Mouse (Mus musculus): Measurements from ENCODE around the gene Pars2.

The Pars2 gene

DNA sequence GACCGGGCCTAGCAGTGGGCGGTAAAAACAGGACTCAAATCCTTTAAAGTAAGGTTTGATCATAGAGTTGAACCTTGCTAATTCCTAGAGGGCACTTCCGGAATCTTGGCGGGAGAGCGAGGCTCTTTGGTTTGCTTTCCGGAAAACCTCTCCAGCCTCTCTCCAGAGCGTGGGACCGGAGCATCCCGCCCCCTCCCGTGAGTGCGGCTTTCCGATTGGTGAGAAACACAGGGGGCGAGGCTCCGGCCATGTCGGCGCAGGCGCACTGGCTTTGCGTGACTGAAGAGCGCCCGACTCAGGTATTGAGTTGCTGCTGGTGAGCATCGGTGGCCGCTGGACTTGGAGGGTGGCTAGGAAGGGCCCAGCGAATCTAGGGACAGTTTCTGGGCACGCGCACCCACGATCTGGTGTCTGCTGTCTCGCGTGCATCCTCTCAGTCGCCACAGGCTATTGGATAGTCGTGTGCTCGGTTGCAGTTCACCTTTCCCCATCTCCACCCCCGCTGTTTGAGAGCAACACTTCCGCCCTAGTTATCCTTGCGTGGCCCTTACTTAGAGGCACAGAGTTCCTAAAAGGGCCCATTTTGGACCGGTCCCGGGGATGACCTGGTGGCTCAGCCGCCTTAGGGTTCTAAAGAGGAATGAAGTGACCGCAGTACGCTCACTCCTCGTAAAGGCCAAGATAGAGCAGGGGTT lies at the start of gene Pars2:
Gene Pars2 (plus strand): TSS at position 237 of the 695 bp plus-strand sequence.
- peak; percentile 97 for DNase-seq (ENCODE audit: low spot score)

DNA sequence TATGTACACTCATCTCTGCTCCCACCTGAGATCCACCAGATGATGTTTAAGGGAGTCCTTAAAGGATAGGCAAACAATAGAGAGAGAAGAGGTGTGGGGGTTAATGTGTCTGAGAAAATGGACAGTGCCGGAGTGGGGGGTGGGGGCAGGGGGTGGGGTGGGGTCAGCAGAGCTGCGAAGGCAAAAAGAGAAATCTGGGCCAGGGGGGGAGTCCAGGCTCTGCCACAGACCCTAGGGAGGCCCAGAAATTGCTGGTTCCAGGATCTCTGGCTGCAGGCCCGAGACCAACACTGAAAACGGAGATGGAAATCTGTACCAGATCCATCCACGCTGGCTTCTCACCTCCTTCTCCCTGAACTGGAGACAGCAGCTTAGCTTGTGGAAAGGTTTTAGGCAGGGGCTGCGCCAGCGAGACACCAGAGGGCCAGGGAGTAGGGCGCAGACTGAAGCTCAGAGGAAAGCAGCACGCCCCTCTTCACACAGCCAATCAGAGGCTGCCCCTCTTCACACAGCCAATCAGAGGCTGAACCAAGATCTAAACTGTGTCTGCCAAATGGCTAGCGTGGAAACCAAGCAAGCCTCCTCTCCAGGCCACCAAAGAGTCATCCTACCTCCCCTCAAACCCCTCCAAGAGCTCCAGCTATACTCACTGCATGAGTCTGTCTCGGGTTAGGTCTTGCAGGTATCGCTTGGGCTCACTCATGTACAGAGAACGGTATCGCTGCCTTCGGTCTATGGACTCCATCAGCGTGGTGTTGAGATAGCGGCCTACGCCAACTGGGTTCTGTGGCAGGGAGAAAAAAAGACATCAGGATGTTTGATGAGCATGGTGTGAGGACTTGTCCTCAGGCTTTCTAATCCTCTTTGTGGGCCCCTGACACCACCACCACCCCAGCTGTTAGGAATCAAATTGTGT lies 44.0 kb upstream of the Pars2 start:
- DNase-seq (ENCODE audit: low spot score) = no peak

DNA sequence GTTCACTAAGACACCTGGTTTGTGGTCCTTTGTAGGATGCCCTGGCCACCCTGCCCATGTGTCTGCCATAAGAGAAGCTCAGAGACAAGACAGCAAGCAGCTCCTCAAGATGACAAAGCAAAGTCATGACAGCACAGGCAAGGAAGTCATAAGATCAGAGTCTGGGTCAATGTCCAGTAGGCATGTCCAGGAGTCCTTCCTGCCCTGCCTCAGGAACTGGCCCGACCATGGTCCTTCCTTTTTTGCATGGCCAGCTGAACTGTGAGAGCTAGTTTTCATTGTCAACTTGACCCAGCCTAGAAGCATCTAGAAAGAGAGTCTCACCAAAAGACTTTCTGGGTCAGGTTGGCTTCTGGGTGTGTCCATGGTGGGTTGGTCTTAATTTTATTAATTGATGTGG lies 43.0 kb upstream of the Pars2 start:
- no peak for DNase-seq (ENCODE audit: low spot score)

DNA sequence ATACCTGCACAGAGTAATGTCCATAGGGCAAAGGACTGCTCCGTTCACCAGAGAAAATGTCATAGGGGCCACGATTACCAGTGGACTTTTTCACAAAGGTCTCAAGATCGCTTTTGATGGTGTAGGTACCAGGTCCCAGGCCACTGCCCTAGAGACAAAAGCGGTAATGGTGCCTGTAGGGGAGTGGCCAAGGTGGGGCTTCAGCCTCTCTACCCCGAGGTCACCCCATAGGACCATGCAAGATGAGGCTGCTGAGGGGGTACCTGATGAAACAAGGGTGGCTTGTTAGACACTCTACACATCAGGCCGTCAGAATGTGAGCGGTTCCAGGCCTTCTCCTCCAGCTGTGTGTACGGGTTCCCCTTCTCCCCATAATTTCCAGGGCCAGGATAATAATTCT lies 37.8 kb upstream of the Pars2 start:
- no peak for DNase-seq (ENCODE audit: low spot score)

DNA sequence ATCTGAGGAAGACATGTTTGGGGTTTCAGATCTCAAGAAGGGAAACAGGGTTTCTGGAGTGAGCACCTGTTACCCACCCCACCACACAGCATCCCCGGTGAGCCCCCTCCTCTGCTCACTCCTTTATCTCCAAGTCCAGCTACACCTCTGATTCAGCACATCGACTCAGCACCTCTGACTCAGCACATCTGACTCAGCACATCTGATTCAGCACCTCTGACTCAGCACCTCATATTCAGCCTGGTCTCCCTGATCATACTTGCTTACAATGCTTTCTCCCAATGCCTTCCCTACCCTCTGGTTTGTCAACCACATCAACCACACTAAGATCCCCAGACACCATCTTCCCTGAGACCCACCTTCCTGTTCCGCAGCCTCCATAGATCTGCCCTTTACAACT lies 37.3 kb upstream of the Pars2 start:
- no peak for DNase-seq (ENCODE audit: low spot score)

DNA sequence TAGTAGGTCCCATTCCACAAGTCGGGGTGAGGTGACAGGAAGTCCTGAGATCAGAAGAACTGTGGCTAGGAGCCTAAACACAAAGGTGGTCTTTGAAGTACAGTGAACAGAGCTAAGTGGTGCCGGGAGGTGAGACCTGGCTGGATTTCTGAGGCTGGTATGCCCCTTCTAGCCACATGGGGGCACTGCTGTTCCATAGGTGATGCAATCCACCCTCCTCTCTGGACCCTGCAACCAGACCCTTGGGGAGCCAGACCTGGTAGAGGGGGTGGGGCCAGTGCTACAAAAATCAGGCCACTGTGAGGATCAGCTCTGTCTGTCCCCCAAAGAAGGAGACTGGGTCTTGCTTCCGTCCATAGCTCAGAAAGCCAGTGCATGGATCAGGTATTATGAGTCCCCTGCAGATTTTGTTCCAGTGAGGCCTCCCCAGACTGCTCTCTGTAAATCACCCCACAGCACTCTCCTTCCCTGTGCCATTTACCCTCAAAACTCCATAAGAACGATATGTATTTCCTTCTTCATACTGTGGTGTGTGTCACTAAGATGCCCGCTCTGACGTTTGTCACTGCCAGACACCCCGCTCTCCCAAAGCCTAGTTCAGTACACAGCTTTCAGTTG lies 36.6 kb upstream of the Pars2 start:
- peak; percentile 84 for DNase-seq (ENCODE audit: low spot score)

DNA sequence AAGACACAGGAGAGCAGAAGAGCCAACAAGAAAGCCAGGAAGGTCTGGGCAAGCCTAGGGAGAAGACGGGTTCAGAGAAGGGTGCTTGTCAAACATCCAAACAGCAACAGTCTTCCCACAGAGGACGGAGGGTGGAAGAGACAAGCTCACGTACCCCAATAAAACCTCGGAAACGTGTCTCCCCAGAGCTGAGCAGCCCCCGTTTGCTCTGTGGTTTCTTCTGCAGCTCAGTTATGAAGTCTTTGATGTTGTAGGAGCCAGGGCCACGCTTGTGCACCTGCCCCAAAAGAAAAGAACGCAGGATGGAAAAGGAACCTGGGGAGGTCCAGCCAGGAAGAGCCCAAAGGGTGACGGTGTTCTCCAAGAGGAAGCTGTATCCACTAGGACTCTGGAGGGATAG lies 36.0 kb upstream of the Pars2 start:
- no peak for DNase-seq (ENCODE audit: low spot score)

DNA sequence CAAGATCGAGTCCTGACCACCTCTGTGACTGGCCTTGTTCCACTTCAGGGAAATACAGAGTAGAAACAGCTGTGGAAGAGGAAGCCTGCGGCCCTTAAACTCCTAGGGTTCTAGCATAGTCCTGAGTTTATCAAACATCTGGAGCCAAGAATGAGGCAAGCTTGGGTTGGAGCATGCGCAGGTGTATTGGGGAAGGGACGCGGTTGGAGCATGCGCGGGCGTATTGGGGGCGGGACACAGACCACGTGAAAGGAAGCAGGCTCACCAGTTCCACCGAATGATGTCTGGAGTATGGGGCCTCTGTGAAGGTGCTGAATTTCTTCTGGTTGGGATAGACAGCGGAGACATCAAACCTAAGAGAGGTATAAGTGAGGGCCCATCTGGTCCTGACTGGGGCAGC lies 35.2 kb upstream of the Pars2 start:
- no peak for DNase-seq (ENCODE audit: low spot score)

DNA sequence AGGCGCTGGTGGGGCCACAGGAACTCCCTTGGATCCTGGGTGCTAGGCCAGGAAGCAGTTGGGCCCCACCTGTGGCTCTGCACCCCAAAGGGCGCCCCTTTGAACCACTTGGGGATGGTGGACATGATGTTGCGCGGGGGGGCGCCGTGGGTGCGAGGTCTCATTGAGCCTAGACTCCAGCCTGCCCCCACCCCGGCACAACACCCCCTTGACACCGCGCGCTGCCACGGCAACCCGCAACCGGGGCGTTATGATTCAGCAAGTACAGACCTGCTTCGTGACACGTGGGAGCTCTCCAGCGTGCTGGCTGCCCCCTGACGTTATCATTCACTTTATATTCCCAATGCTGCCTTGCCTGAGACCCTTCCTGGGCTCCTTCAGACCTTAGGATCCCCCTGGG lies 33.8 kb upstream of the Pars2 start, which contains the start of gene Lexm:
Gene Lexm (minus strand): TSS at position 186 of the 400 bp plus-strand sequence.
- DNase-seq (ENCODE audit: low spot score) = peak; percentile 61

DNA sequence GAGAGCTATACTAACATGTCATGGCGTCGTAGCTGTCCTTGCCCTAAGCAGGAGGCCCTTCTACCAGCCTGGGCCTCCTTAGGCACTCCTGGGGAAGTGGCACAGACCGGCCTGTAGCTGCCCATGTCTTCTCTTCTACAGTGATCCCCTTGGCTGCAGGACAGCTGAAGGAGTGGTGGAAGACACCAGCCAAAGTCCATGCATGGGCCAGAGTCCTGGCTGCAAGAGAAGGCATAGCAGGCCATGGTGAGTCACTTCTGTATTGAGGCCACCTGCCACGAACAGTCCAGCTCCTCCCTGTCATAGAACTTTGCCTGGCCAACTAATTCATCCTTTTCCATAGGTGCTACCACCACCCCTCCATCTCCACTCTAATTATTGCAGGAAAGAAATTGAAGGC lies 32.0 kb upstream of the Pars2 start:
- DNase-seq (ENCODE audit: low spot score) = no peak

DNA sequence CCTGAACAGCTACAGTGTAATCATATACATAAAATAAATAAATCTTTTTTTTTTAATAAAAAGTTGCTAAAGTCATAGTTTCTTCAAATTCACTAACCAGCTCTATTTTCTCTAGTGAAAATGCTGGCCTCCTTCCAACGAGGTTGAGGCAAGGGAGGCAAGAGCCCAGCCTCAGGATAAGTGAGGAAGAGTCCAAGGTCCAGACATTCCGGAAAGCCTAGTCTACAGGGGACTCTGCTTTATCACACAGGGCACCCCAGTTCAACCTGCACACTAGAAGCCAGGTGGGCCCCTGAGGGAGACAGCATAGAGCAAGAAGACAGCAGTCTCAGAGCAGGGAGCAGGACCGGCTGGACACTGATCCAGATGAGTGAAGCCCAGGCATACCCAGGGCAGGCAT lies 29.4 kb upstream of the Pars2 start:
- no peak for DNase-seq (ENCODE audit: low spot score)

DNA sequence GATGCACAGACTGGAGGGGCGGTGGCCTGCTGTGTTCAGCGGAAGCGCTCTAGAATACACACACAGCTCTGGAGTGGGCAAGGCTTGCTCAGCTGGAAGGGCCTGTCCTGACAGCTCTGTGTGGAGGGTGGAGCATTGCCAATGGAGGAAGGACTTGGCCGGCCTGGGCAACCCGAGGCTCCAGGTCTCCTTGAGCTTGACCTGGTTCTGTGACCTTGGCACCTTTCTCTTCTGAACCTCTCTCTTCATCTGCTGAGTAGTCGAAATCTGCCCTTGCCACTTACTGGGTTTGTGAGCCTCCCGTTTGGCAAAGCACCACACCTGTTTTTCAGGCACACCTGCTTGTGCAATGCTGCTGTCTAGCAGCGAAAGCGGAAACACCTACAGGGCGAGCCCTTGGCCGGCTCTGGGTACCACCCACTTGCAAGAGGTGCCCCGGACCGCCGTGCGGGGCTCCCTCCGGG lies 28.8 kb upstream of the Pars2 start, which contains the start of gene Ttc22:
Gene Ttc22 (plus strand): TSS at position 403 of the 464 bp plus-strand sequence.
- no peak for DNase-seq (ENCODE audit: low spot score)

DNA sequence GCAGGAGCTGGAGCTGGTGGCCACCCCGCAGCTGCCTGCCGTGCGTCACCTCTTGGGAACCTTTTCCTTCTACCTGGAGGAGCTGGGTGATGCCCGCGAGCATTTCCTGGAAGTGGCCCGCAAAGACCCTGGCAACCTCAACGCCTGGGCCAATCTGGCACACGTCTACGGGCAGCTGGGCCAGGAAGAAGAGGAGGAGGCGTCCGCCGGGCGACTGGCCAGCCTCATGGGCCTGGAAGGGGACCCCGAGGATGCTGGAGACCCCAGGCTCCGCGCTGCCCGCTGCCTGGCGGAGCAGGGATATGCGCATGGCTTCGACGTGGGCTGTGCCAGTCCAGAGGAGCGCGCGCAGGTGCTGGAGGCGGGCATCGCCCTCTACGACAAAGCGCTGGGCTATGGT lies 28.2 kb upstream of the Pars2 start:
- DNase-seq (ENCODE audit: low spot score) = no peak

DNA sequence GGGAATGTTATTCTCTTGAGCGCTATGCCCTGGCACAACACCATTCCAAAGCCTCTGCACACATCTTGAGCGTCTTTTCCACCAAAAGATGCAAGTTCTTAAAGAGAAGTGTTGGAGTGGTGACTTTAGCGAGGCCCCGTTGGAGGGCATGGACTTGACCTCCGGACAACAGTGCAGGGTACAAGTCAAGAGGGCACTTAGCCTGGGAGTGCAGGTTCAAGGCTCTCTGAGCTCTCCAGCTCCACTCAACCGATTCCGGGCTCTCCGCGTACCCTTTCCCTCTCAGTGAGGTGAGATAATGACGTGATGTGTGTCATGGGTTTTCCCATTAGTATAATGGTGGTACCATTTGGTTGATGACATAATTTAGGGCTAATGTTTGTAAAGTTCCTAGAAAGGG lies 26.6 kb upstream of the Pars2 start:
- DNase-seq (ENCODE audit: low spot score) = no peak

DNA sequence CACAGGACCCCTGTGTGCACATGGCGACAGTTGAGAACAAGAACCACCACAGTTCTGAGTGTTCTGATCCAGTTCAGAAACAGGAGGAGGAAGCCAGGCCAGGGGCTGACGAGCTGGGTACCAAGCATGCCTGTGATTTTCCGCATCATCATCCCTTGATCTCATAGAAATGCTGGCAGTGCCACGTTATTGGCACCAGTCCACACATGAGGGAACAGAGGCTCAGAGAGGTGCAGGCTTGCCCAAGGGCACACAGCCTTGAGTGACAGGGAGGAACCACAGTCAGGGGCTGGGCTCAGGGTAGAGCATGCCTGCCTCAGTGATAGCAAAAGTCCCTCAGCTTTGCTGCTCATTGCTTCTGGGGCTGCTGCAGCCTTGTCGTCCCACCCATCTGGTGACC lies 23.1 kb upstream of the Pars2 start:
- DNase-seq (ENCODE audit: low spot score) = no peak

DNA sequence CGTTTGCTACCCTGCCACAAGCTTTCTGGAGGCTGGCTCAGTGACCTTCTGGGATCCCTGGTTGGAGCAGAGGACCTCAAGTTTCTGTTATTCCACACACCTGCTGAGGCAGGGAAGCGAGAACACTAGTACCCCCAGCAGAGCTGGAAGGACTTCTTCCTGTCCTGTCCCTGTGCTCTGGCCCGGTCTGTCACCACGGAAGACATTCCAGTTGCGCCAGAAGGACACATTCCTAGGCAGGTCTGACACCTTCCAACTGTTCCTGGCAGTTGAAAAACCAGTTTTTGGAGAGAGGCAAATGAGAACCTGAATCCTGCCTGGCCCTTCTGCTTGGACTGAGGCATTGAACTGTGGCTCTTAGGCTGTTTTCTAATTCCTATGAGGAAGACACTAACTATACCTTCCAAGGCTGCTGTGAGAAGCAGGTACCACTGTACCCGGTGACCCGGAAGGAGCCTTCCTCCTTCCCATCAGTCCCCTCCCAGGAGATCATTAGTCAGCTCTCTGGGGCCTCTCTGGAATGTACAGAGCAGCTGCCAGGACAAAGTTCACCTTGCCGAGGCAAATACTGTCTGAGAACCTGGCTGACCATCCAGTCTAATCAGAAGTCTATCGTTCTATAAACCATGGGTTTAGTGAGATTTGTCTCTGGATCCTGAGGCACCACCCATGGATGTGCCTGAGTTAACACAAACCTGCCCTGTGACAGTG lies 22.1 kb upstream of the Pars2 start:
- DNase-seq (ENCODE audit: low spot score) = no peak

DNA sequence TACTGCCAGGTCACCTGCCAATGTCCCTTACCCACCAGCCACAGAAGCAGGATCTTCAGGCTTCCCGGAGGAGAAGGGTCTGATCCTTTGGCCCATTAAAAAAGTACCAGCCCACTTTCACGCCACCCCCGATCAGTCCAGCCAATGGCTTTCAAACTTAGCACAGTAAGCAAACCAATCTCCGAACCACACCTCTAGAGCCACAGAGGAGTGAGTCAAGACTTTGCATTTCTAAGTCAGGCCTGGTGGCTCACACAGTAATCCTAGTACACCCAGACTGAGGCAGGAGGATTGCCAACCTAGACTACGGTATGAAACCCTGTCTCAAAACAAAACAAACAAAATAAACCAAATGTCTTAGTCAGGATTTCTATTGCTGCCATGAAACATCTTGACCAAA lies 21.5 kb upstream of the Pars2 start:
- no peak for DNase-seq (ENCODE audit: low spot score)

DNA sequence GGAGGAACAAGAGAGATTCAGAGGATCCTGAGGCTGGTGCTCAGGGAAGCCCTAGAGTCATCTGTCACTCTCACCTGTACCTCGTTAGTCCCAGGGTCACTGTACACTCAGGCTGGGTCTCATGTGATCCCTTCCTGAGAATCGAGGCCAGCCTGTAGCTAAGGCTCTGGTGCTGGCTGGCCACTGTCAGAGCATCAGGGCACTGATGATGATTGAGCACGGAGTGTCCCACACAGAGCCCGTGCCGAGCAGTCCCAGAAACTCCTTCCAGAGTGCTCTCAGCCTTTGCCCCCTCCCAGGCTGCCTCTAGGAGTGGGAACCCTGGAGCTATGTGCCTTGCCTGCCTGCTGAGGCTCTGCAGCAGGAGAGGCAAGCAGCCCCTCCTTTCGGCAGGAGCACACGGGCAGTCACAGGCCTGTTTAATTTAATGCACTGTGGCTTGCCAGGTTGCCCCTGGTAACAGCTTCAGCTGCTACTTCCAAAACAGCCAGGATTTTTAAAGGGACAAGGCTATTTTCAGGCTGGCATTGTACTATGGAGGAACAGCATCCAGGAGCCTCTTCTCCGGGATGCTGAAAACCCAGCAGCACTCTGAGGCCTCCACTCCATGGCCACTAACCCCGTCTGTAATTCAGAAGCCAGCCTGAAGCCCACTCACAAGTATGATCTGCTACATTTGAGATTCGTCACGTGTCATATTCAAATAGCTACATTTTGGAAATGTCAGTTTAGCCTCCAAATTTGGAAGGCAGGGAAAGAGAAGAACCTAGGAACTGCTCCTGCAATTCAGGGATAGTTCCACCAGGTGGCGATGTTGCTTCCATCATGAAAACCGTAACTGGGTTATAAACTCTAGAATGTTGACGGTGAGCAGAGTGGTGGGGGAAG lies 20.3 kb upstream of the Pars2 start:
- peak; percentile 74 for DNase-seq (ENCODE audit: low spot score)

DNA sequence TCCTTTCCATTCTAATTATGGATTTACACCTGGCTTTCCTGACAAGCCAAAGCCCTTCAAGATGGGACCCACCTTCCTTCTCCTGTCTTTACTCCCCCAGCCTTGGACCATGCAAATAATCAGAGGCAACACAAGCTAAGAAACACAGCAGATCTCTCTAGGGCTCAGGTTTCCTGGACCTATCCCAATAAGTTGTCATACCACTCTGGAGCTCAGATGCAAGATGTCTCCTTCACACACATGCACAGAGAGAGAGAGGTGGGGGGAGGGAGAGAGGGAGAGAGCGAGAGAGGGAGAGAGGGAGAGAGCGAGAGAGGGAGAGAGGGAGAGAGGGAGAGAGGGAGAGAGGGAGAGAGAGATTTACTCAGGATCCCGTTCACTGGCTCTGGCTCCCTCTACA lies 18.6 kb upstream of the Pars2 start:
- DNase-seq (ENCODE audit: low spot score) = no peak

DNA sequence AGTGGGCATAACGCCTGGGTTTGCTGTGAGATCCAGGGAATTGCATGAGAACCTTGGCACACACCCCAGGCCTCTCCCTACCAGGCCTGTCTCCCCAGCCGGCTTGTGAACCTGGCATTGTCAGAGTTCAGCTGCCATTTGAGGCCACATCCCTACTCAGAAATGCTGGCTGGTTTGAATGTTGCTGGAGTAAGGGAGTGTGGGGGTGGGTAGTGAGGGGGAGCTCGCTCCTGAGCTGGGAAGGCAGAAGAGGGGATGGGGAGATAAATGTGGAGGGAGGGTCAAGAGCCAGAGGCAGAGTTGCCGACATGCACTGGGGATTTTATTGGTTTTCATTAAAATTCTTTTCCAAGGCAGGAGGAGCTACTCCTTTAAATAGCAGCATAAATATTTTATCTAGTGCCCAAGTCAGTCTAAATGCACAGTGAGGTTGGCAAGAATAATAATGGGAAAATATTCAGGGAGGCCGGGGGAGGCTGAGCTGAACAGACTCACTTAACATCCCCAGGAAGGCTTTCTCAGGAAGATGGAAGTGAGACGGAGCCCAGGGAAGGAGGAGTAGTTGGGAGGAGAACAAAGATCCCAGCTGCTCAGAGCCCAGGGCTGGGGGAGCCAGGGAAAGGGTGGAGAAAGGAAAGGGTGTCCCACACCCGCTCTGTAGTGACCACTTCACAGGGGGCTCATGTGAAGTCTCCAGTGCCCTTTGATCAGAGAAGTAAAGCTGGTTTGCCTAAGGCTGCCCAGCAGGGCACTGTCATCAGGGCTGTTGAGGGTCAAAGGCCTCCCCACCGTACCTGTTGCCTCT lies 17.4 kb upstream of the Pars2 start:
- no peak for DNase-seq (ENCODE audit: low spot score)

Measured in testis, postnatal 10 days (tissue).